Comparison of ENCODE assay signal across 8 mouse cellular contexts in the genomic region with DNA sequence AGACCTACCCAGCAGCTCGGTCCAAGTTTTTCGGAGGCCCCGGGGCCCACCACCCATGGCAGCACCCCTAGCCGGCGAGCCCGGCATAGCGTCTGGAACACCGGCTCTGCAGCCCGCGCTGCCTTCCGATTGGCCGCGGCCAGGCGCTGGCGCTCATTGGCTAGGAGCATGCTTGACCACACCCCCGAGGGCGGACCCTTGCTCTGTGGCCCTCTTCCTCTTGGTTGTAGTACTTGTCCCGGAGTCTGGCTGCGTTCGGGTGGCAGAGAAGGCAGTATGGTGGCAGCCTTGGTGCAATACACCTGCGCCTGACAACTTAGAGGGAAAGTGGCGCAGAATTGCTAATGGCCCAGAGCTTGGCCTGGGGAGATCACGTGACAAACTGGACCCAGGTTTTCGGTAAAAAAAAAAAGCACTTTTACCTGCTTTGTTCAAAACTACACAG. TPM values are rescaled to one million over a fixed set of nuclear protein-coding genes. Genes with fewer than 3 reads are reported as not detected.
DNase-seq lines count a peak whose midpoint lies in the region; ATAC-seq and TF ChIP-seq lines count a peak whose summit lies in the region.

A gene (minus strand): TSS at position 110 of the 445 bp plus-strand sequence.

- TF ChIP-seq CTCF in lung, adult 2 months (IDR thresholded peaks at IDR 0.05; ENCODE audit: insufficient read depth, low read length) = peak; percentile 13; the same call in 1 of the 2 replicates

- ATAC-seq in forebrain, embryonic 15.5 days (replicated peaks) = peak; percentile 99
- ATAC-seq in neutrophil, adult 5-6 weeks (ENCODE audit: extremely low read depth, insufficient number of reproducible peaks, low FRiP score, poor library complexity, severe bottlenecking) = peak; percentile 95

- H3K27ac ChIP-seq in ES-E14 (ENCODE audit: insufficient read depth, low read depth, low read length, poor library complexity, severe bottlenecking) = no peak within 1 kb of the TSS; the same call in 1 of the 2 replicates
- H3K27ac ChIP-seq in forebrain, embryonic 15.5 days (replicated peaks) = no peak within 1 kb of the TSS

- H3K4me1 ChIP-seq in ES-E14 (ENCODE audit: control insufficient read depth in 2 of 2, insufficient read depth in 2 of 2, low read length in 2 of 2, poor library complexity in 1 of 2) = peaks cover 3 to 7% of the 10 kb centered on the region in 2 experiments; a peak in 2 of 4 replicates
- peaks cover 18% of the 10 kb centered on the region for H3K4me1 ChIP-seq in forebrain, embryonic 15.5 days
- no peaks in the 10 kb centered on the region for H3K4me1 ChIP-seq in lung, adult 2 months (ENCODE audit: control insufficient read depth, insufficient read depth, low read length)

- H3K4me3 ChIP-seq in ES-E14 (ENCODE audit: insufficient read depth in 1 of 2, low read depth in 1 of 2, low read length in 2 of 2, poor library complexity in 1 of 2, severe bottlenecking in 1 of 2) = peak within 1 kb of the TSS; percentile 82 to 89
- peak within 1 kb of the TSS; percentile 50 for H3K4me3 ChIP-seq in forebrain, embryonic 15.5 days
- H3K4me3 ChIP-seq in lung, adult 2 months (replicated peaks; ENCODE audit: extremely low read depth, low read depth, low read length) = peak within 1 kb of the TSS; percentile 69

- H3K4me2 ChIP-seq in forebrain, embryonic 15.5 days (replicated peaks) = peak within 1 kb of the TSS; percentile 66

- peak; percentile 96 for DNase-seq in ES-E14 (ENCODE audit: low read depth, low spot score)
- peak; percentile 91 for DNase-seq in cerebellum, adult 11-12 months
- peak; percentile 88 for DNase-seq in heart, postnatal 25 days (ENCODE audit: low spot score)
- peak; percentile 77 to 91 for DNase-seq in layer of hippocampus, adult 18-20 months (ENCODE audit: low spot score in 2 of 2)
- DNase-seq in lung, adult 2 months = peak; percentile 90
- DNase-seq in thymus, adult 18-20 months = peak; percentile 94 to 95

- H3K9ac ChIP-seq in ES-E14 (ENCODE audit: insufficient read depth, low read depth, low read length, poor library complexity, severe bottlenecking) = peak within 1 kb of the TSS; percentile 87
- H3K9ac ChIP-seq in forebrain, embryonic 15.5 days (replicated peaks) = peak within 1 kb of the TSS; percentile 46

- peak; percentile 78; the same call in 1 of the 2 replicates for TF ChIP-seq POLR2A in lung, adult 2 months (IDR thresholded peaks at IDR 0.05; ENCODE audit: borderline replicate concordance, extremely low read depth, low read depth, low read length)

- H3K27me3 ChIP-seq in forebrain, embryonic 15.5 days = no peaks in the 10 kb centered on the region

- in situ Hi-C loops in ES-E14 (cut with MboI; ENCODE audit: low sequenced_read_pairs in 2 of 2, unreplicated experiment in 2 of 2) = no loop called here

- no peaks in the 10 kb centered on the region for H3K9me3 ChIP-seq in ES-E14 (ENCODE audit: control insufficient read depth, insufficient read depth, low read depth, low read length)
- no peaks in the 10 kb centered on the region for H3K9me3 ChIP-seq in forebrain, embryonic 15.5 days

- WGBS in forebrain, embryonic 15.5 days = under 1% methylated on average over 24 of the region's 24 CpGs
- WGBS in lung, adult 2 months = under 1% methylated on average over 24 of the region's 24 CpGs

- intact Hi-C loops in heart, postnatal 25 days (cut with DNase I) = loop anchor here (2.0 to 5.0 kb wide), 2 partner anchors 42 to 104 kb away; a partner anchor contains a TSS

- peaks cover 4% of the 10 kb centered on the region; the same call in 1 of the 2 replicates for H3K36me3 ChIP-seq in ES-E14 (ENCODE audit: control insufficient read depth, insufficient read depth, low read length, poor library complexity, severe bottlenecking)
- H3K36me3 ChIP-seq in forebrain, embryonic 15.5 days = no peaks in the 10 kb centered on the region

TF ChIP-seq in ES-E14, 5 proteins besides CTCF, POLR2A, EP300 and RAD21:
- TF ChIP-seq MAFK (IDR thresholded peaks at IDR 0.05; ENCODE audit: insufficient read depth, low read depth, low read length) (no peak), HCFC1 (IDR thresholded peaks at IDR 0.05; ENCODE audit: borderline replicate concordance, insufficient read depth, low read length) (no peak), ZNF384 (IDR thresholded peaks at IDR 0.05; ENCODE audit: low read depth, low read length) (no peak)

RNA-seq across cellular contexts. Expression of the gene that starts here (rescaled TPM):
- 31.7 and 52.6 TPM in 2 replicates for total RNA-seq in ES-E14 (2012; rRNA removed)
- 15.2 and 15.3 TPM in 2 replicates for polyA plus RNA-seq in forebrain, embryonic 15.5 days (2015; fragmentation: Nextera tagmentation; extraction: Ambion mirVana)
- total RNA-seq in heart, postnatal 25 days (2021) = 1 to 10 TPM; 1.7 to 3.0 TPM
- 1 to 10 TPM; 1.2 to 1.7 TPM for total RNA-seq in layer of hippocampus, adult 18-20 months (2021)
- polyA plus RNA-seq in lung, adult 2 months (2012; rRNA removed) = 17.8 and 21.8 TPM in 2 replicates
- 26.8 and 30.6 TPM in 2 replicates for total RNA-seq in neutrophil, adult 5-6 weeks (2017)
